Mouse (Mus musculus) embryonic facial prominence, embryonic 12.5 days (tissue): ENCODE results near the gene Camta1. TPM values are rescaled to one million over a fixed set of nuclear protein-coding genes. Genes with fewer than 3 reads are reported as not detected.
A peak's percentile ranks its signal among the peaks of the same experiment; 100 is the strongest.

ENCODE experiments used
- ATAC-seq: fragments of 200-750 bp; cut with Nextera tagmentation; 2 replicates; pipeline ENCODE4 v1.8.0; 2017; ENCODE audit not compliant: insufficient number of reproducible peaks, insufficient read depth, low FRiP score, low TSS enrichment
- H3K27ac ChIP-seq: fragments of 300-500 bp; sonication (generic); 2 replicates; pipeline ENCODE4 v1.5.1; 2016; ENCODE audit warnings: mild to moderate bottlenecking
- H3K27me3 ChIP-seq: fragments of 300-500 bp; sonication (generic); 2 replicates; pipeline ENCODE4 v1.6.1; 2016; ENCODE audit warnings: mild to moderate bottlenecking, moderate library complexity
- H3K36me3 ChIP-seq: fragments of 300-500 bp; sonication (generic); 2 replicates; pipeline ENCODE4 v1.6.1; 2016; ENCODE audit warnings: mild to moderate bottlenecking
- H3K4me1 ChIP-seq: fragments of 300-500 bp; sonication (generic); 2 replicates; pipeline ENCODE4 v1.6.1; 2016
- H3K4me2 ChIP-seq: fragments of 300-500 bp; sonication (generic); replicated peaks from 2 replicates; pipeline ENCODE4 v1.6.1; 2016; ENCODE audit warnings: mild to moderate bottlenecking, moderate library complexity
- H3K4me3 ChIP-seq: fragments of 300-500 bp; sonication (generic); 2 replicates; pipeline ENCODE4 v1.5.1; 2016; ENCODE audit warnings: mild to moderate bottlenecking
- H3K9ac ChIP-seq: fragments of 300-500 bp; sonication (generic); 2 replicates; pipeline ENCODE4 v1.6.1; 2016; ENCODE audit warnings: mild to moderate bottlenecking, moderate library complexity
- H3K9me3 ChIP-seq: fragments of 300-500 bp; sonication (generic); 2 replicates; pipeline ENCODE4 v1.6.1; 2016; ENCODE audit warnings: mild to moderate bottlenecking, moderate library complexity
- WGBS: fragments of 180-500 bp; shearing (Covaris S2); methylation state at CpG from one replicate; pipeline ENCODE4 v1.1.7; 2016; 5-methylcytosine and 5-hydroxymethylcytosine counted together
- polyA plus RNA-seq: library from polyadenylated mRNA; unstranded; fragments of >200 nt; fragmentation: Nextera tagmentation; extraction: Ambion mirVana; gene quantifications from 2 replicates; pipeline ENCODE4 v1.2.1, GENCODE M21; 2016

Camta1 gene
- polyA plus RNA-seq, 1 experiment from 2014 or later = 115 TPM

GRCm38 (mm10) chr4:151752551-151752950 lies 109.1 kb downstream of the Camta1 start:
- Histone ChIP-seq H3K9ac (no peak overlapping the region), H3K27me3 (no peaks in the 10 kb centered on the region), H3K27ac (no peak overlapping the region), H3K36me3 (no peaks in the 10 kb centered on the region), H3K9me3 (no peaks in the 10 kb centered on the region), H3K4me3 (no peak overlapping the region), H3K4me1 (peaks cover 16% of the 10 kb centered on the region), H3K4me2 (no peak overlapping the region)
- ATAC-seq = no peak
- WGBS = 58% methylated on average over 7 of the region's 7 CpGs

GRCm38 (mm10) chr4:151751270-151751945 lies 110.3 kb downstream of the Camta1 start:
- Histone ChIP-seq H3K27me3 (no peaks in the 10 kb centered on the region), H3K27ac (no peak overlapping the region), H3K9ac (no peak overlapping the region), H3K9me3 (no peaks in the 10 kb centered on the region), H3K4me2 (no peak overlapping the region), H3K36me3 (no peaks in the 10 kb centered on the region), H3K4me3 (no peak overlapping the region), H3K4me1 (peaks cover 16% of the 10 kb centered on the region)
- ATAC-seq = no peak
- 85% methylated on average over 15 of the region's 15 CpGs for WGBS

GRCm38 (mm10) chr4:151747723-151748122 lies 114.0 kb downstream of the Camta1 start:
- no peaks in the 10 kb centered on the region for H3K9me3 ChIP-seq
- WGBS = 87% methylated on average over 6 of the region's 6 CpGs
- peaks cover 10% of the 10 kb centered on the region for H3K4me1 ChIP-seq
- H3K4me3 ChIP-seq = no peak overlapping the region
- ATAC-seq = no peak
- H3K9ac ChIP-seq = no peak overlapping the region
- H3K27ac ChIP-seq = no peak overlapping the region
- H3K4me2 ChIP-seq = no peak overlapping the region
- no peaks in the 10 kb centered on the region for H3K36me3 ChIP-seq
- no peaks in the 10 kb centered on the region for H3K27me3 ChIP-seq

GRCm38 (mm10) chr4:151746002-151746606 lies 115.6 kb downstream of the Camta1 start:
- Histone ChIP-seq H3K27ac (no peak overlapping the region), H3K27me3 (no peaks in the 10 kb centered on the region), H3K4me1 (peaks cover 11% of the 10 kb centered on the region; the same call in 1 of the 2 replicates), H3K9me3 (no peaks in the 10 kb centered on the region), H3K4me2 (no peak overlapping the region), H3K4me3 (no peak overlapping the region), H3K9ac (no peak overlapping the region), H3K36me3 (no peaks in the 10 kb centered on the region)
- peak; percentile 44; the same call in 1 of the 2 replicates for ATAC-seq
- WGBS = 54% methylated on average over 9 of the region's 9 CpGs

- WGBS = 66% methylated on average over 20 of the region's 20 CpGs
- Histone ChIP-seq H3K9me3 (no peaks in the 10 kb centered on the region), H3K27ac (no peak overlapping the region), H3K4me1 (peaks cover 14% of the 10 kb centered on the region; the same call in 1 of the 2 replicates), H3K4me3 (no peak overlapping the region), H3K9ac (no peak overlapping the region), H3K4me2 (no peak overlapping the region), H3K27me3 (no peaks in the 10 kb centered on the region), H3K36me3 (no peaks in the 10 kb centered on the region)
- no peak for ATAC-seq
Observed at GRCm38 (mm10) chr4:151741249-151742137, 120.2 kb downstream of the Camta1 start.

GRCm38 (mm10) chr4:151739348-151739956 lies 122.2 kb downstream of the Camta1 start:
- Histone ChIP-seq H3K9ac (no peak overlapping the region), H3K4me1 (peaks cover 14% of the 10 kb centered on the region; the same call in 1 of the 2 replicates), H3K4me2 (no peak overlapping the region), H3K9me3 (no peaks in the 10 kb centered on the region), H3K27ac (no peak overlapping the region), H3K27me3 (no peaks in the 10 kb centered on the region), H3K4me3 (no peak overlapping the region), H3K36me3 (no peaks in the 10 kb centered on the region)
- no peak for ATAC-seq
- WGBS = 78% methylated on average over 12 of the region's 12 CpGs

- Histone ChIP-seq H3K4me3 (no peak overlapping the region), H3K9ac (no peak overlapping the region), H3K4me1 (peaks cover 14% of the 10 kb centered on the region; the same call in 1 of the 2 replicates), H3K4me2 (no peak overlapping the region), H3K9me3 (no peaks in the 10 kb centered on the region), H3K27me3 (no peaks in the 10 kb centered on the region), H3K36me3 (no peaks in the 10 kb centered on the region), H3K27ac (0 out of 2 replicates have a peak overlapping the region, but pooled peaks have one; percentile 17)
- 79% methylated on average over 11 of the region's 11 CpGs for WGBS
- no peak for ATAC-seq
Observed at GRCm38 (mm10) chr4:151738875-151739274, 122.8 kb downstream of the Camta1 start.

- Histone ChIP-seq H3K4me2 (no peak overlapping the region), H3K27ac (0 out of 2 replicates have a peak overlapping the region, but pooled peaks have one; percentile 17), H3K4me3 (no peak overlapping the region), H3K4me1 (peaks cover 15% of the 10 kb centered on the region; the same call in 1 of the 2 replicates), H3K27me3 (no peaks in the 10 kb centered on the region), H3K36me3 (no peaks in the 10 kb centered on the region), H3K9me3 (no peaks in the 10 kb centered on the region), H3K9ac (no peak overlapping the region)
- WGBS = 75% methylated on average over 5 of the region's 5 CpGs
- ATAC-seq = no peak
Observed at GRCm38 (mm10) chr4:151738280-151738679, 123.4 kb downstream of the Camta1 start.

GRCm38 (mm10) chr4:151732668-151733067 lies 129.0 kb downstream of the Camta1 start:
- peaks cover 9% of the 10 kb centered on the region; the same call in 1 of the 2 replicates for H3K4me1 ChIP-seq
- WGBS = 65% methylated on average over 10 of the region's 10 CpGs

GRCm38 (mm10) chr4:151730037-151730759 lies 131.5 kb downstream of the Camta1 start:
- WGBS = 76% methylated on average over 4 of the region's 4 CpGs
- Histone ChIP-seq H3K9ac (no peak overlapping the region), H3K4me3 (no peak overlapping the region), H3K27ac (no peak overlapping the region), H3K4me2 (no peak overlapping the region), H3K9me3 (no peaks in the 10 kb centered on the region), H3K36me3 (no peaks in the 10 kb centered on the region), H3K4me1 (peaks cover 9% of the 10 kb centered on the region; the same call in 1 of the 2 replicates), H3K27me3 (no peaks in the 10 kb centered on the region)
- ATAC-seq = no peak

More at GRCm38 (mm10) chr4:151732668-151733067, 129.0 kb downstream of the Camta1 start:
- Histone ChIP-seq H3K9me3 (no peaks in the 10 kb centered on the region), H3K27me3 (no peaks in the 10 kb centered on the region), H3K36me3 (no peaks in the 10 kb centered on the region), H3K9ac (no peak overlapping the region), H3K27ac (no peak overlapping the region), H3K4me3 (no peak overlapping the region), H3K4me2 (no peak overlapping the region)
- ATAC-seq = no peak

- no peak for ATAC-seq
- WGBS = 81% methylated on average over 4 of the region's 4 CpGs
- Histone ChIP-seq H3K36me3 (no peaks in the 10 kb centered on the region), H3K9me3 (no peaks in the 10 kb centered on the region), H3K27me3 (no peaks in the 10 kb centered on the region), H3K27ac (no peak overlapping the region), H3K4me3 (no peak overlapping the region), H3K9ac (no peak overlapping the region), H3K4me1 (peaks cover 9% of the 10 kb centered on the region; the same call in 1 of the 2 replicates), H3K4me2 (no peak overlapping the region)
Observed at GRCm38 (mm10) chr4:151729116-151729515, 132.6 kb downstream of the Camta1 start.
